Mouse (Mus musculus) G1E (cell line): Measurements from ENCODE around the gene Rasa3. TPM values are rescaled to one million over a fixed set of nuclear protein-coding genes. Genes with fewer than 3 reads are reported as not detected.

Experiments
- ATAC-seq: 2 replicates; pipeline ENCODE4 v1.8.0; 2016; ENCODE audit warnings: mild to moderate bottlenecking; ENCODE audit not compliant: insufficient number of reproducible peaks, poor library complexity, low FRiP score, severe bottlenecking; ENCODE audit errors: extremely low read depth
- DNase-seq: peaks from one replicate; pipeline ENCODE4 v3.0.0; 2012; ENCODE audit warnings: low spot score
- H3K27me3 ChIP-seq: 2 replicates; pipeline ENCODE4 v1.6.1; 2012; ENCODE audit warnings: mild to moderate bottlenecking, low read length, inconsistent platforms; ENCODE audit not compliant: insufficient read depth
- H3K36me3 ChIP-seq: replicated peaks from 2 replicates; pipeline ENCODE3; 2012; ENCODE audit warnings: mild to moderate bottlenecking, inconsistent platforms
- H3K4me1 ChIP-seq: 2 replicates; pipeline ENCODE4 v1.6.1; 2012; ENCODE audit warnings: low read depth, low read length, inconsistent platforms, mixed read lengths; ENCODE audit not compliant: insufficient read depth
- H3K4me3 ChIP-seq: 2 replicates; pipeline ENCODE4 v1.5.1; 2012; ENCODE audit warnings: low read depth, mild to moderate bottlenecking, inconsistent platforms, low read length, moderate library complexity, mixed read lengths
- H3K9me3 ChIP-seq: replicated peaks from 2 replicates; pipeline ENCODE4 v1.6.1; 2012; ENCODE audit warnings: inconsistent platforms
- CTCF ChIP-seq: IDR thresholded peaks from 2 replicates; pipeline ENCODE4 v1.5.1; 2012; ENCODE audit warnings: low read depth, low read length, inconsistent platforms, mixed read lengths
- GATA1 ChIP-seq: IDR thresholded peaks from 2 replicates; pipeline ENCODE4 v1.6.1; 2012; ENCODE audit warnings: borderline replicate concordance, low read length, inconsistent platforms, mixed read lengths
- GATA2 ChIP-seq: IDR thresholded peaks from 2 replicates; pipeline ENCODE4 v1.6.1; 2012; ENCODE audit warnings: low read depth, low read length, inconsistent platforms, borderline replicate concordance
- POLR2AphosphoS5 ChIP-seq: IDR thresholded peaks from 2 replicates; pipeline ENCODE4 v1.6.1; 2012; ENCODE audit warnings: low read depth, low read length, inconsistent platforms; ENCODE audit not compliant: insufficient replicate concordance
- TAL1 ChIP-seq: conservative IDR thresholded peaks from 2 replicates; pipeline ENCODE4 v1.6.1; 2012; ENCODE audit warnings: low read depth, low read length, inconsistent platforms, mixed read lengths
- polyA plus RNA-seq: library from polyadenylated mRNA; stranded (reverse); fragments of >175 nt; gene quantifications from 2 replicates; pipeline ENCODE4 v1.2.3, GENCODE M21; 2012
- total RNA-seq, 2 experiments: library from RNA; stranded (forward) in 1 of 2; stranded (reverse) in 1 of 2; fragments of 200-1000 nt in 1 of 2; fragments of >200 nt in 1 of 2; fragmentation: Nextera tagmentation in 1 of 2; gene quantifications; 2 replicates each; pipeline ENCODE4 v1.2.3; 2014 to 2017

Rasa3 gene
- total and polyA plus RNA-seq, 3 experiments = 0.02 to 0.11 TPM; not detected in 1

GRCm38 (mm10) chr8:13616831-13617505, 60.4 kb downstream of the Rasa3 start:
- H3K4me1 ChIP-seq = no peaks in the 10 kb centered on the region
- no peaks in the 10 kb centered on the region for H3K36me3 ChIP-seq
- TF ChIP-seq GATA1 (no peak), TAL1 (no peak), GATA2 (no peak), CTCF (no peak), POLR2AphosphoS5 (no peak)
- DNase-seq (no peak), ATAC-seq (no peak)
- no peaks in the 10 kb centered on the region for H3K27me3 ChIP-seq
- H3K4me3 ChIP-seq = no peak overlapping the region
- H3K9me3 ChIP-seq = no peaks in the 10 kb centered on the region

- no peak for TF ChIP-seq GATA1
- TF ChIP-seq TAL1 = no peak
- no peak for TF ChIP-seq POLR2AphosphoS5
- no peak for TF ChIP-seq GATA2
- no peak for TF ChIP-seq CTCF
- H3K4me3 ChIP-seq = no peak overlapping the region
- ATAC-seq = no peak
- H3K36me3 ChIP-seq = no peaks in the 10 kb centered on the region
- H3K27me3 ChIP-seq = 0 out of 2 replicates have a peak, but pooled peaks cover 2% of the 10 kb centered on the region
- H3K4me1 ChIP-seq = no peaks in the 10 kb centered on the region
- DNase-seq = no peak
- H3K9me3 ChIP-seq = no peaks in the 10 kb centered on the region
Observed at GRCm38 (mm10) chr8:13614924-13615391, 62.4 kb downstream of the Rasa3 start.

GRCm38 (mm10) chr8:13614136-13614535, 63.3 kb downstream of the Rasa3 start:
- TF ChIP-seq TAL1 = no peak
- no peak for TF ChIP-seq CTCF
- no peak for TF ChIP-seq GATA2
- TF ChIP-seq GATA1 = no peak
- no peak for TF ChIP-seq POLR2AphosphoS5
- H3K4me1 ChIP-seq = no peaks in the 10 kb centered on the region
- H3K36me3 ChIP-seq = no peaks in the 10 kb centered on the region
- no peaks in the 10 kb centered on the region for H3K9me3 ChIP-seq
- H3K4me3 ChIP-seq = no peak overlapping the region
- DNase-seq (no peak), ATAC-seq (no peak)
- 0 out of 2 replicates have a peak, but pooled peaks cover 2% of the 10 kb centered on the region for H3K27me3 ChIP-seq

GRCm38 (mm10) chr8:13611702-13612101, 65.7 kb downstream of the Rasa3 start:
- no peak for DNase-seq
- Histone ChIP-seq H3K4me3 (no peak overlapping the region), H3K27me3 (0 out of 2 replicates have a peak, but pooled peaks cover 2% of the 10 kb centered on the region), H3K4me1 (no peaks in the 10 kb centered on the region), H3K36me3 (no peaks in the 10 kb centered on the region), H3K9me3 (no peaks in the 10 kb centered on the region)
- ATAC-seq = no peak
- no peak for TF ChIP-seq CTCF
- TF ChIP-seq TAL1 = no peak
- TF ChIP-seq GATA2 = no peak
- TF ChIP-seq POLR2AphosphoS5 = no peak
- no peak for TF ChIP-seq GATA1

- H3K9me3 ChIP-seq = no peaks in the 10 kb centered on the region
- H3K4me3 ChIP-seq = no peak overlapping the region
- no peaks in the 10 kb centered on the region for H3K36me3 ChIP-seq
- DNase-seq = no peak
- no peaks in the 10 kb centered on the region for H3K4me1 ChIP-seq
- TF ChIP-seq POLR2AphosphoS5 (no peak), TAL1 (no peak), GATA2 (no peak), GATA1 (no peak), CTCF (no peak)
- H3K27me3 ChIP-seq = 0 out of 2 replicates have a peak, but pooled peaks cover 2% of the 10 kb centered on the region
- no peak for ATAC-seq
Observed at GRCm38 (mm10) chr8:13609971-13610370, 67.4 kb downstream of the Rasa3 start.

- no peak for ATAC-seq
- no peaks in the 10 kb centered on the region for H3K36me3 ChIP-seq
- 0 out of 2 replicates have a peak, but pooled peaks cover 2% of the 10 kb centered on the region for H3K27me3 ChIP-seq
- H3K4me1 ChIP-seq = no peaks in the 10 kb centered on the region
- no peak overlapping the region for H3K4me3 ChIP-seq
- DNase-seq = no peak
- no peaks in the 10 kb centered on the region for H3K9me3 ChIP-seq
- TF ChIP-seq GATA2 = no peak
- no peak for TF ChIP-seq GATA1
- no peak for TF ChIP-seq CTCF
- no peak for TF ChIP-seq TAL1
- TF ChIP-seq POLR2AphosphoS5 = no peak
Observed at GRCm38 (mm10) chr8:13608946-13609345, 68.5 kb downstream of the Rasa3 start.
